Mouse (Mus musculus) Muller cell, postnatal 12 days (primary cell): ENCODE data around the gene Arhgap8.

Experiments used
- DNase-seq: peaks from one replicate; pipeline ENCODE4 v3.0.0-alpha.2; 2015; ENCODE audit errors: inconsistent ontology term

Arhgap8 gene

GRCm38 (mm10) chr15:84800132-84800531, 80.3 kb downstream of the Arhgap8 start:
- DNase-seq = peak; percentile 14

GRCm38 (mm10) chr15:84803685-84804084, 83.8 kb downstream of the Arhgap8 start:
- DNase-seq = no peak

- DNase-seq = no peak
Measured at GRCm38 (mm10) chr15:84809275-84809952, 89.6 kb downstream of the Arhgap8 start.

- peak; percentile 13 for DNase-seq
Measured at GRCm38 (mm10) chr15:84811126-84811525, 91.3 kb downstream of the Arhgap8 start.

- peak; percentile 39 for DNase-seq
Measured at GRCm38 (mm10) chr15:84812831-84813357, 93.0 kb downstream of the Arhgap8 start.

- no peak for DNase-seq
Measured at GRCm38 (mm10) chr15:84815171-84815570, 95.3 kb downstream of the Arhgap8 start.

GRCm38 (mm10) chr15:84817589-84817988, 97.7 kb downstream of the Arhgap8 start:
- DNase-seq = no peak

- no peak for DNase-seq
Measured at GRCm38 (mm10) chr15:84818284-84818683, 98.4 kb downstream of the Arhgap8 start.

GRCm38 (mm10) chr15:84820811-84821210, 101.0 kb downstream of the Arhgap8 start:
- DNase-seq = no peak
